Mouse (Mus musculus) lung, embryonic 14.5 days (tissue): ENCODE results near the gene Aco2. TPM values are rescaled to one million over a fixed set of nuclear protein-coding genes. Genes with fewer than 3 reads are reported as not detected.
"Not testable (repeated sequence)": the region's sequence is repeated elsewhere in the genome, so short reads cannot be mapped to it uniquely, and the experiment has no call there.

Source experiments
- ATAC-seq: fragments of 200-750 bp; cut with Nextera tagmentation; 2 replicates; pipeline ENCODE4 v1.8.0; 2017; ENCODE audit warnings: mild to moderate bottlenecking, moderate TSS enrichment, moderate library complexity; ENCODE audit not compliant: insufficient read depth
- DNase-seq: peaks from one replicate; pipeline ENCODE4 v3.0.0-alpha.2; 2015
- H3K27ac ChIP-seq: fragments of 300-500 bp; sonication (generic); 2 replicates; pipeline ENCODE4 v1.5.1; 2014; ENCODE audit warnings: low read depth, mild to moderate bottlenecking, moderate library complexity
- H3K27me3 ChIP-seq: fragments of 300-500 bp; sonication (generic); 2 replicates; pipeline ENCODE4 v1.6.1; 2014; ENCODE audit warnings: low read length, control low read depth; ENCODE audit not compliant: insufficient read depth
- H3K36me3 ChIP-seq: fragments of 300-500 bp; sonication (generic); 2 replicates; pipeline ENCODE4 v1.6.1; 2014; ENCODE audit warnings: control low read depth; ENCODE audit not compliant: insufficient read depth
- H3K4me1 ChIP-seq: fragments of 300-500 bp; sonication (generic); 2 replicates; pipeline ENCODE4 v1.6.1; 2014; ENCODE audit warnings: antibody characterized with exemption, control low read depth; ENCODE audit not compliant: insufficient read depth
- H3K4me2 ChIP-seq: fragments of 300-500 bp; sonication (generic); 2 replicates; pipeline ENCODE4 v1.6.1; 2014; ENCODE audit warnings: mild to moderate bottlenecking
- H3K4me3 ChIP-seq: fragments of 300-500 bp; sonication (generic); 2 replicates; pipeline ENCODE4 v1.5.1; 2014; ENCODE audit warnings: low read depth, low read length
- H3K9ac ChIP-seq: fragments of 300-500 bp; sonication (generic); 2 replicates; pipeline ENCODE4 v1.6.1; 2014
- H3K9me3 ChIP-seq: fragments of 300-500 bp; sonication (generic); 2 replicates; pipeline ENCODE4 v1.6.1; 2016; ENCODE audit warnings: low read depth, low read length, control low read depth
- CTCF ChIP-seq: IDR thresholded peaks from 2 replicates; pipeline ENCODE4 v1.5.1; 2016; ENCODE audit warnings: antibody characterized with exemption, low read depth
- WGBS: fragments of 180-500 bp; shearing (Covaris S2); extraction: QIAGEN DNeasy Blood & Tissue Kit; methylation state at CpG from one replicate; pipeline ENCODE4 v1.1.7; 2014; 5-methylcytosine and 5-hydroxymethylcytosine counted together
- polyA plus RNA-seq: library from polyadenylated mRNA; unstranded; fragments of >200 nt; fragmentation: Nextera tagmentation; extraction: Ambion mirVana; gene quantifications from 2 replicates; pipeline ENCODE4 v1.2.1, GENCODE M21; 2014

Gene Aco2
- polyA plus RNA-seq, 1 experiment from 2014 or later, result 152 TPM

DNA sequence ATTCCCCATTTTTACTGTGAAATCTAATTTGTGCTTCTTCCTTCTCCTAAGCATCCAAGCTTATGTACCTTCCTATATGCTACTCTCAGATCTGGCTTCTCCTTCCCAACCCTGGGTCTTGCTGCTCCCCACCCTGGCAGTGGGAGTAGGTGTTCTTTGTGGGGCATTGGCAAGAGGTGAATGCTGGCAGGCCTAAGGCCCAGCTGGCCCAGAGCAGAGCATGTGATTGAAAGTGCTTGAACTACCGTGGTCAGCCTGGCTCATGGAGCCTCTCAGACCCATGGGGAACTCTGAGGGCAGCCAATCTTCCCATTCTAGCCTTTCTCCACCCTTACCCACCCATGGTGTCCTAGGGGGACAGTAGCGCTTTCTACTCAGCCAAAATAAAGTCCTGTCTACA, 24.3 kb downstream of the Aco2 start:
- no peaks in the 10 kb centered on the region for H3K9me3 ChIP-seq
- WGBS, result 84% methylated on average over 2 of the region's 2 CpGs
- no peak for TF ChIP-seq CTCF
- DNase-seq (no peak), ATAC-seq (no peak)
- H3K27me3 ChIP-seq, result no peaks in the 10 kb centered on the region
- no peak overlapping the region for H3K4me3 ChIP-seq
- H3K36me3 ChIP-seq, result peaks cover 75% of the 10 kb centered on the region
- H3K4me1 ChIP-seq, result no peaks in the 10 kb centered on the region
- no peak overlapping the region for H3K4me2 ChIP-seq
- no peak overlapping the region for H3K27ac ChIP-seq
- H3K9ac ChIP-seq, result no peak overlapping the region

DNA sequence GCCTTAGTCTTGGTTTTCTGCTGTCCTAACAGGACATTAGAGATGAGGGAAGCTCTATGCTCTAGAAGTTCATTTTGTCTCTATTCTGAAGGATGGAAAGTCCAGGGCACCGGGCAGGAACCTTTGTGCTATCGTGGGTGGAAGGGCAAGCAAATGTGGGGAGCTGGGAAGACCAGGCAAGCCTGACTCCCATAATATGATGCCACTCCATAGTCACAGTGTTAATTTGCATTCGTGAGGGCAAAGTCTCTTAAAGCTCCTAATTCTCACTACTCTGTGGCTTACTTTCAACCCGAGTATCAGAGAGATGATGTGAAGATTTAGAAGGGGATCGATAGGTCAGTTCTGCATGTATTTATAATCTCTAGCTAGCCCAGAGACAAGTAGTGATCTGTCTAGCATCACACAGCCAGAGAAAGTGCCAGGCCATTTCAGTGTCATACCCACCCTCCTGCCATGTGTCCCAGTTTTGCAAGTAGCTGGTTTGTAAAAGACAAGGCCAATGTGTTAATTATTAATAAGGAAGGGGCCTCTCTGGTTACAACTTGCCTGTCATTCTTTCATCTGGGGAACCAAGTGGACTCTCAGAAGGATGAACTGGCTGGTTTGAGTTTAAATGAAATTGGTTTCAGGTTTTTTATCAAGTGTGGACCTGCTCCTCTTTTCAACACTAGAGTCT, 25.6 kb downstream of the Aco2 start:
- Histone ChIP-seq H3K27me3 (no peaks in the 10 kb centered on the region), H3K9me3 (no peaks in the 10 kb centered on the region), H3K4me2 (no peak overlapping the region), H3K4me1 (no peaks in the 10 kb centered on the region), H3K27ac (no peak overlapping the region), H3K36me3 (peaks cover 74% of the 10 kb centered on the region), H3K9ac (no peak overlapping the region), H3K4me3 (no peak overlapping the region)
- DNase-seq, result no peak
- no peak for ATAC-seq
- TF ChIP-seq CTCF, result no peak
- 86% methylated on average over 5 of the region's 5 CpGs for WGBS

DNA sequence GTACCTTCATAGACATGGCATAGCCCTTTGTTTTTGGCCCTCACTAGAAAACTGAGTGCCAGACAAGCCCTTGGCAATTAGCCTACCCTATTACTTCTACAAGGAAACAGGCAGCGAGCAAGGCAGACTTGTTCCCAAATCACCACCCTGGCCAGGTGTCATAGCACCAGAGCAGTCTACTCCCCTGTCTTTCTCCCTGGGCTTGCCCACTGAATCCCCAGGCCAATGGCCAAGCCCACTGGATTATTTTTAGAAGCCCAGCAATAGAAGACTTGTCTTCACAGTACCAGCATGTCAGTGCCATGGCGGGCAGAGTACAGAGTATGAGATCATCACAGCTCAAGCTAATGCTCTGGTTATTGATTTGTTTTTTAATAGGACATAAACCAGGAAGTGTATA, 26.6 kb downstream of the Aco2 start:
- WGBS, result 90% methylated on average over 2 of the region's 2 CpGs
- H3K27ac ChIP-seq, result no peak overlapping the region
- no peaks in the 10 kb centered on the region for H3K27me3 ChIP-seq
- DNase-seq, result no peak
- no peak for ATAC-seq
- no peaks in the 10 kb centered on the region for H3K9me3 ChIP-seq
- no peak overlapping the region for H3K4me2 ChIP-seq
- no peak overlapping the region for H3K9ac ChIP-seq
- peaks cover 77% of the 10 kb centered on the region for H3K36me3 ChIP-seq
- no peak for TF ChIP-seq CTCF
- H3K4me1 ChIP-seq, result no peaks in the 10 kb centered on the region
- H3K4me3 ChIP-seq, result no peak overlapping the region

DNA sequence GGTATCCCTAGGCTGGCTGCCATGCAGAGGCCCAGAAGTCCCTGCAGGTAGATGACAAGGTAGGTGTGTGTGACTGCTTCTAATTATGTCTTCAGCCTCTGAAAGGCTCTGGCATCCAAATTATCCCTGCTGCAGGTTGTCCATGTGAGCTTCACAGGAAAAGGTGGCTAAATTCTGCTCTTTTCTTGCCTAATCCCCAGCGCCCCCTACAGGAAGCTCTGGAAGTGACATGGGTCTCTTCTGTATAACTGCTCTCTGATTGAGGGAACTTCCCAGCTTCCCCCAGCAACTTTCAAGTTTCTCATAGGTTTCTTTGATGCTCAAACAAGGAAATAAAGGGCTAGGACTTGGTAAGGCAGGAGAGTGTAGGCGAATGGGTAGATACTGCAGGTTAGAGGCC, 32.8 kb downstream of the Aco2 start:
- H3K9me3 ChIP-seq, result no peaks in the 10 kb centered on the region
- H3K36me3 ChIP-seq, result peaks cover 89% of the 10 kb centered on the region
- ATAC-seq (no peak), DNase-seq (peak; percentile 84)
- no peak overlapping the region for H3K27ac ChIP-seq
- H3K27me3 ChIP-seq, result no peaks in the 10 kb centered on the region
- no peak overlapping the region for H3K9ac ChIP-seq
- H3K4me3 ChIP-seq, result no peak overlapping the region
- no peak overlapping the region for H3K4me2 ChIP-seq
- no peaks in the 10 kb centered on the region for H3K4me1 ChIP-seq
- peak; percentile 83 for TF ChIP-seq CTCF
- 42% methylated on average over 2 of the region's 2 CpGs for WGBS

DNA sequence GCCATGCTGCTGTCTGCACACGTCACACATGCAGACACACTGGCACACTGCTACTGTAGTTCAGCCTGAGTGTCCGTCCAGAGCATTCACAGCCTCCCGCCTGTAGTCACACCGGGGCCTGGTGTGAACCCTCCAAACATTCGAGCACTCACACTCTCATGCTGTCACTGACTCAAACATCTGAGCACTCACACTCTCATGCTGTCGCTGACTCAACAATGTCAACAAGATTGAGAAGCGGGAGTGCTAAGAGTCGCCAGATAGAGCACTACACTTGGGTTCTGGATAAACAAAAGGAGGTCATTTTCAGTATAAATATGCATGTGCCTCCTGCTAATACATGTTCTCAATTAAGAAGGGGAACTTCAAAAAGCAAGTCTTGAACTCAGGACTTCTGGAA, 35.8 kb downstream of the Aco2 start:
- Histone ChIP-seq H3K9ac (no peak overlapping the region), H3K4me1 (no peaks in the 10 kb centered on the region), H3K27ac (no peak overlapping the region), H3K4me3 (no peak overlapping the region), H3K27me3 (no peaks in the 10 kb centered on the region), H3K9me3 (no peaks in the 10 kb centered on the region), H3K4me2 (no peak overlapping the region), H3K36me3 (peaks cover 94% of the 10 kb centered on the region)
- WGBS, result 72% methylated on average over 8 of the region's 8 CpGs
- DNase-seq (no peak), ATAC-seq (no peak)
- no peak for TF ChIP-seq CTCF

DNA sequence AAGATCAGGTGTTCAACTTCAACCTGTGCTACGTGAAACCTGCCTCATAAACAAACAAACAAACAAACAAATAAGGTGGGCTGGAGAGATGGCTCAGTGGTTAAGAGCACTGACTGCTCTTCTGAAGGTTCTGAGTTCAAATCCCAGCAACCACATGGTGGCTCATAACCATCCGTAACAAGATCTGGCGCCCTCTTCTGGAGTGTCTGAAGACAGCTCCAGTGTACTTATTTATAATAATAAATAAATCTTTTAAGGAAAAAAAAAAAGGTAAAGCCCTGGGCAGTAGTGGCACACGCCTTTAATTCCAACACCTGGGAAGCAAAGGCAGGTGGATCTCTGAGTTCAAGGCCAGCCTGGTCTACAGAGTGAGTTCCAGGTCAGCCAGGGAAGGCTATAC, 36.7 kb downstream of the Aco2 start:
- peaks cover 94% of the 10 kb centered on the region for H3K36me3 ChIP-seq
- H3K27me3 ChIP-seq, H3K9me3 ChIP-seq, H3K9ac ChIP-seq, H3K4me1 ChIP-seq, H3K4me2 ChIP-seq, H3K27ac ChIP-seq, H3K4me3 ChIP-seq, ATAC-seq, DNase-seq: not testable (repeated sequence)
- 74% methylated on average over 4 of the region's 4 CpGs for WGBS

DNA sequence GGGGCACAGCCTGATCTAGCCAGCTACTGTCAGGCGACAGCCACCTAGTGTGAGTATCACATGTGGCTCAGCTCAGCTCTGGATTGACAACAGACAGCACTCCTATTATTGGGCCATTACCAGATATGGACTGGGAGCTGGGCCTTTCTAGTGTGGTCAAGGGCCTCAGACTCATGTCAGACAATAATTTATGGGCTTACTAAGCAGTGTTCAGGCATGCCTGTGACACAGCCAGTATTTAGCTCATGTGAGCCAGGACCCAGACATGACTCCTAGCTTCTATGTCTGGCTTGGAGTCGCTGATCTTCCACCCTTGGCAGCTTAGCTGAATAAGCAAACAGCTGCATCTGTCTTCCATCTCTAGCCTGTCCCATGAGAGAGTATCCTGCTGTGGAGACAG, 40.4 kb downstream of the Aco2 start:
- Histone ChIP-seq H3K4me3 (no peak overlapping the region), H3K4me2 (no peak overlapping the region), H3K9me3 (no peaks in the 10 kb centered on the region), H3K36me3 (peaks cover 93% of the 10 kb centered on the region), H3K27ac (no peak overlapping the region), H3K27me3 (no peaks in the 10 kb centered on the region), H3K9ac (no peak overlapping the region), H3K4me1 (no peaks in the 10 kb centered on the region)
- DNase-seq (no peak), ATAC-seq (no peak)
- no peak for TF ChIP-seq CTCF
- WGBS, result 65% methylated on average over 2 of the region's 2 CpGs

DNA sequence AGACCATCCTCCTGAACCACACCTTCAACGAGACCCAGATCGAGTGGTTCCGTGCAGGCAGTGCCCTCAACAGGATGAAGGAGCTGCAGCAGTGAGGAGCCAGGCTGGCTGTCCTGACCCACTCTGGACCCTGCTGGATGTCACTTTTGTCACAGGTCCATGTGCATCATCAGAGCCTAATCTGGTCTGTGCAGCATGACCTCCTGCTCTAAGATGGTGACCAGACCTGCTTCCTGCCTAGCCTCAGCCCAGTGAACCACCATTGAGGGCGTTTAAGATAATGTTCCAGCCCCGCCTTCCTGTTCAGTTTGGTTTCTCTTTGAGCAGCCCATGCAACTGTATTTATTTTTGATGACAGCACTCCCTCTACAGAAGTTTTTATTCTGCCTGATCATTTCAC, 42.6 kb downstream of the Aco2 start:
- Histone ChIP-seq H3K27me3 (no peaks in the 10 kb centered on the region), H3K27ac (no peak overlapping the region), H3K9me3 (no peaks in the 10 kb centered on the region), H3K4me1 (no peaks in the 10 kb centered on the region), H3K36me3 (peaks cover 84% of the 10 kb centered on the region), H3K9ac (no peak overlapping the region), H3K4me3 (no peak overlapping the region), H3K4me2 (no peak overlapping the region)
- 80% methylated on average over 5 of the region's 5 CpGs for WGBS
- no peak for ATAC-seq
- DNase-seq, result no peak
- TF ChIP-seq CTCF, result no peak
